Mouse (Mus musculus): ENCODE results near the gene Cckar. TPM values are rescaled to one million over a fixed set of nuclear protein-coding genes. Genes with fewer than 3 reads are reported as not detected.
"Not testable (repeated sequence)": the region's sequence is repeated elsewhere in the genome, so short reads cannot be mapped to it uniquely, and the experiment has no call there.

The Cckar gene
- not detected for total RNA-seq (2021)
- long read RNA-seq, experiment 1: 0 reads
- long read RNA-seq, experiment 2: 0 reads

DNA sequence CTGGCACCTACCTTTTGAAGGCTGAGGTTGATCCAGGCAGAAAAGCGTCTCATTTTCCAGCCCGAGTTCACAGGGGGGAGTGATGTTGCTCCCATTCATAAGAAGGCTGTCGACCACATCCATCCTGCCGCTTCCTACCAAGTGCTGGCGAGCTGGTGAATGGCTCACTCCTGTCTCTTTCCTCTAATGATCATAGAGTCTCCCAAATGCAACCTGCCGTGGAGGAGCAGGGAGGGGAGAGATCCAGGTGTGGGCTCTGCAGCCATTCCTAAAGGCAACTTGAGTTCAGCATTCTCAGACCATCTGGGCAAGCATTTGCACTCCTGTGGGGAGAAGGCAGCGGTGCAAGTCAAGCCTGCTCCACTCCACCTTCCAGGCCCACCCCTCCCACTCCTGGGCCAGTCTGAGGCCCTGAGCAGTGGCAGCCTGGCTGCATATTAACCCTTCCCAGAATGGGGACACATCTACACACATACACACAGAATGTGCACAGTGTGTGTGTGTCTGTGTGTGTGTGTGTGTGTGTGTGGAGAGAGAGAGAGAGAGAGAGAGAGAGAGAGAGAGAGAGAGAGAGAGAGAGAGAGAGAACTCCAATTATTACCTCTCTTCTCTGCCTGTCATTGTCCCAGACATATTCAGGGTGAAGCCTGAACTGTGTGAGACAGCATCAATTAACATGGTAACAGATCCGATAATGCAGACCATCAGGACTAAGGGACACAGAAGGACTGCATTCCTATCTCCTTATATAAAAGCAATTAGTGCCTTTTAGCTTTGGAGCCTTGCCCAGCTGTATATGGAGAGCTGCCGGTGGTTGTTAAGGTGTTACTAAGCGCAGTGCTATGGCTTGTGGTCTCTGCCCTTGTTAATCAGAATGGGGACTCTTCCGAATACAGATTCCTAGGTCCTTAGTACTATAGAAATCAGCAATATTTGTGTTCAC lies at the start of gene Cckar:
Gene Cckar, minus strand, starts transcription at position 471 of the 943 bp plus-strand sequence.
- DNase-seq: no peak

DNA sequence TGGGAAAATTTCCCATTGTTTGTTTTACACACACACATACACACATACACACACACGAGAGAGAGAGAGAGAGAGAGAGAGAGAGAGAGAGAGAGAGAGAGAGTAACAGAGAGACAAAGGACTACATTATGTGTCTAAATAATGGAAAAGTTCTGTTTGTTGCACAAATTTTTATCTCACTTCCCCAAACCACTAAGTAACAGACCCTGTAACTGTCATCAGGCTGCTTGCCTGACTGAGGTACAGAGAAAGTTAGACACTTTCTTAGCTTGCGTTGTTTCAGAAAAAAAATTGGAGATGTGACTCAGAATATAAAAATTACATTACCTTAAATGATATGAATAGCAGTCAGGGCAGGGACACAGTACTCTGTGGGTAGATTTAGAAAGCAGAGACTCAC lies 36.6 kb upstream of the Cckar start:
- no peak for DNase-seq

DNA sequence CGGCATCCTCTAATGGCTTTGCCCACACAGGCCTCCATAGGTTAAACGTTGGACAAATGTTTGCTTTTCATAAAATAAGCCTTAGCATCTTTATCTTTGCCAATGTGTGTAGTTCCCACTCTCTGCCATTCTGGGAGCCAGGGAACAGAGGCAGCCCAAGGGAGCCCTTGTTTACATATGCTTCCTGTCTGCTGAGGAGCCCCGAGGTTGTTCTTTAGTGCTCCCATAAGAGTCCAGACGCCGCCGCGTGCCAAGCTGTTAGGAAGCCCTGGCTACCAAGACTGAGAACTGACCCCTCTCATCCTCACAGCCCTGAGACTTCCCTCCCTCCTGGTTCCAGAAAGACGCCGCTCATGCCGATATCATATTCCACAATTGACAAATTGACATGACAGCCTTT lies 25.4 kb upstream of the Cckar start:
- no peak for DNase-seq

DNA sequence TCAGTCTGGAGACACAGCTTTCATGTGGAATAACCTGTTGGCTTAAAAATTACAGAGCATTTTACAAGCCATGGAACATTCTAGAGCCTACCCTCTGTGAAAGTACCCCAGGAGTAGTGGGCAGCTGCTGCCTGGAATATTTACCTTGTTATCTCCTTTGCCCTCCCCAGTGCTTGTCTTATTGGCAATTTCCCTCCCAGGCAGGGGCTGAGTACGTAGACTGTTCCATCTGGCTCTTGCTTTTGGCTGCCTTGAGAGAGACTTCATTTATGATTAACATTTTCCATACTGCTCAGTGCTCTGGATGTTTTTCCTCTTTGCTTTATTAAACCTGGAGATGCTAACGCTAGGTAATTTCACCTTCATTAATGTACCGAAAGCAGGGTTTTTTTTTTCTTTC lies 20.1 kb upstream of the Cckar start:
- DNase-seq: no peak

DNA sequence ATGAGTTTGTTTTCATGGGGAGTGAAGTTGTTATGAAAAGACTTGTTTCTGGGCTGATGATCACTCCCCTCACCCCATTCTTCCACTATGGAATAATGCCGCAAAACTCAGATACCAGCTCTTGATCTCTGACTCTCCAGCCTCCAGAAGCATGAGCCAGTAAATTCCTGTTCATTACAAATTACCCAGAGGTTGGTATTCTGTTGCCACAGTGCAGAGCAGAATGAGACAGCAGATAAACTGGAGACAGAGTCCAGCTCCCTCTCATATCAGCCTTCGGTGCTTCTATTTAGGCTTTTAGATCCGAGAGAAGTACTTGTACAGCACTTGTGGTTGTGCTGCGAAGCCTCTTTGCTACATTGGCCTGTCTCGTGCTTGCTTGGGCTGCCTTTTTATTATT lies 18.5 kb upstream of the Cckar start:
- DNase-seq: no peak

DNA sequence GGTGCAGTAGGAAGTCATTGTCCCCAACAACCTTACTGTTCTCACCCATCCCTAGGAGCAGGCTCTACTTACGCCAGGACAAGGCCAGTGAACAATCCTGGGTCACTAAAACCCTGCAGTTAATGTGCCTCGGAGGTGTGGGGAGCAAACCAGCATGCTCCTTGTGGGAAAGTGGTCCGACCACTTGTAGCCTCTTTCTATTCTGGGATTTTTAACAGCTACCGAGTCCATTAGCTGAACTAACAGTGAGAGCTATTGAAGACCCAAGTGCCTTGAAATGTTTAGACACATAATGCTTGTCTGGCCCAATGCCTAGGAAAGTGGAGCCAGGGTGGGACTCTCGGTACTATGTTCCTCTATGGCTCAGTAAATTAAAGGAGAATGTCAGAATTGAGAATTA lies 9.0 kb upstream of the Cckar start:
- DNase-seq: no peak

DNA sequence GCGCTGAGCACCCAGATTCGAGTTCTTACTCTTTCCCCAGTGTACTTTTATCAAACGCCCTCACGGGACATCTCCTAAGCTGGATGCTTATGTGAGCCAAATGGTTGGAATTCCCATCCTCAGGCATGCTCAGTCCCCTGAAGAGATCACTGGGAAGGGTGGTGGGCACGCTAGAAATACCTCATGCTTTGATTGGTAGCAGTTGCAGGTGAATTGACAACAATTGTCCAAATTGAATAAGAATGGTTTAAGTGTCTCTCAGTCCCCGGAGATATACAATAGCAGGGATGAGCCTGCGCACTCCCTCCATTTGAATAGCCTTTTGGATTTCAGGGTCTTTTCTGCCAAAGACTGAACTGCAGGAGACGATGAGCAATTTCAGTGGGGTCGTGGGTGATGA lies 3.8 kb upstream of the Cckar start:
- DNase-seq: no peak

DNA sequence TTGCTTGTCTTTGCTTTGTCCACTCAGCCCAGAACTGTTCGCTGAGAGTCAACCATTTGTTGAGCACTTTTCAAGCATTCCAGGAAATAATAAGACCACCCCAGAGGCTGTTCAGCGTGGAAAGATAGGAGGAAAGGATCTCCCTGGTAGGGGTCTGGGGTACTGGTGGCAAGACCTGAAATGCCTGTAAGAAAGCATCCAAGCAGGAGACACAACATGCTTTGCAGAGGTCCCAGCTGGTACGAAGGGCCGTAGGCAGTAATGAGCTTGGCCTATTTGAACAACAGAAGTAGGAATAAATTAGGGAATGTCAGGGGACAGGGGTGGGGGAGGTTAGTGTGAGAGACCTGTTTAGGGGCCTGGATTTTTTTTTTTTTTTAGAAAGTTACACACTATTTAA lies 686 bp upstream of the Cckar start:
- no peak for DNase-seq

DNA sequence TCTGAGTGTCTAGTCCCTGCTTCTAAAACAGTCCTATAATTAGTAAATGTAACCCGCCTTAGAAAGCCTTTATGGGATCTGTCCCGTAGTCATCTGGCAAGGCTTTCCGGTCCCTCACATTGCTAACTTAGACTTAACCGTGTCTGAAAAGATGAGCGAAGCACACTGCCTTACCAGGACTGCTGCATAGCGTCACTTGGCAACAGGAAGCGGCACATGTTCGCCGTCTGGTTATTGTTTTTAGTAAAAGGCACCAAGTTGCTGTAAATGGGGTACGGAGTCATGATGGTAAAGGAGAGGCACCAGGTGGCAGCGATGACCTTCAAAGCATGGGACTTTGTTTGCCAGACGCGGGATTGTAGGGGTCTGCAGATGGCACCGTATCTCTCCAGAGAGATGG lies 4.8 kb downstream of the Cckar start:
- no peak for DNase-seq

DNA sequence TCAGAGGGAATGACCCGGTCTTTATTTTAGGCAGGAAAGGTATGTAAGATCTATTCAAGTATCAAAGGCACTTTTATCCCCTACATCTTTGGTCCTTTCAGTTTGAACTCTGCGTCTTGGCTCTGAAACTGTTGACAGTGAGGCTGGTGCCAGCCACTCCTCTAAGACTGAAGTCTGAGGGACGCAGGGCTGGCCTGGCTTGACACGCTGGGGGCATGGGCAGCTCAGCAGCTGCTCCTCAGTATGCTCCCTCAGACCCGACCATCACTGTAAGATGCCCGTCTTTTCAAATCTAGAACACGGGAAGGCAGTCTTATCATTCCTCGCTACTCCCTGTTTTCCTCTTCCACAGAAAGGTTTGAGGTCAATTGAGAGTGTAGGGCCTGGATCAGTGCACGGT lies 9.7 kb downstream of the Cckar start:
- DNase-seq: no peak

DNA sequence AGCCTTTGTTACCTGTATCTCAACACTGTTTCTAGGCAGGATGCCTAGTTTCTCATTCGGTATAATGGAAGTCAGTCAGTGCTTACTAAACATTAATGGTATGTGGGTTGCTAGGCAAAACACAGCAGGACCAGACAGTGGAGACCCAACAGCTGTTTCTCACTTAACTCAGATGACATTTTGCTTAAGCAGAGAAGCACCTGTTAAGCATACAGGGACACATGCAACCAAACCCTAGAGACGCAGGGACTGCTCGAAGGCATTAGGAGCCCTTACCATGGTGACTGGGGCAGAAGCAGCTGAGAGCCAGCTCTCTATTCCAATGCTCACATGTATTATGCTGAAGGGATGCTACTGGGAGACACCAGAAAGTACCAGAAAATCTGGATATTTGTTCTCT lies 10.8 kb downstream of the Cckar start:
- no peak for DNase-seq

DNA sequence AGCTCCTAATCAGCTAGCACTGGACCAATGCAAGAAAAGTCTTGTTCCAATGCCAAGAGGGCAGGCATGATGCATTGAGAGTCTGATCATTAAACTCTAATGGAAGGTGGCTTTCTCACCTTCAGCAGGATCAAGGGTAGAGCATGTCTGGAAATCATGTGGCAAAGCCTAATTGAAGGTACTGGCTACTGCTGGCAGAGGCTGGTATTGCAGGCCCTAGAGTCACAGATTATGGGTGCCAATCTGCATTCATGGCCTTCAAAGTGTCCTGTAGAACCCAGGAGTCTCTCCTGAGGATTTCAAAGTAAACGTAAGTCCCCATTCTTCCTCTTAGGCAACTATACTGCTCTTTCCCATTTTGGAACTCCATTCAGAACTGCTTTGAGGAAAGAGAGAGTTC lies 14.8 kb downstream of the Cckar start:
- no peak for DNase-seq

DNA sequence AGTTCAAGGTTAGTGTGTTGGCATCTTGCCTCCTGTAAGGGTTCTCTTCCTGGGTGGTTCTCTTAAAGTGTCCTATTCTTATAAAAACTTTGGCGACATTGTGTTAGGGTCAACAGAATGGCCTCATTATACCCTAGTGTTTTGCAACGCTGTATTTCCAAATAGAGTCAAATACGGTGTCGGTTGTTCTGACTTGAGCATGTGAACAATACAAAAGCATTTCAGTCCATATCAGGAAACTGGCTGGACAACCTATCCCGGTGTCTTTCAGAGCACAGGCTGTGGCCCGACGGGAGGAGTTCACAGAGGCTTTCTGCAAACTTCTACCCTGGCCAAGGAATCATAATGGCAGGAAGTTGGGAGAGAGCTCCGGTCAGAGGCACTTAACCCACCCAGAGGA lies 15.4 kb downstream of the Cckar start:
- no peak for DNase-seq

DNA sequence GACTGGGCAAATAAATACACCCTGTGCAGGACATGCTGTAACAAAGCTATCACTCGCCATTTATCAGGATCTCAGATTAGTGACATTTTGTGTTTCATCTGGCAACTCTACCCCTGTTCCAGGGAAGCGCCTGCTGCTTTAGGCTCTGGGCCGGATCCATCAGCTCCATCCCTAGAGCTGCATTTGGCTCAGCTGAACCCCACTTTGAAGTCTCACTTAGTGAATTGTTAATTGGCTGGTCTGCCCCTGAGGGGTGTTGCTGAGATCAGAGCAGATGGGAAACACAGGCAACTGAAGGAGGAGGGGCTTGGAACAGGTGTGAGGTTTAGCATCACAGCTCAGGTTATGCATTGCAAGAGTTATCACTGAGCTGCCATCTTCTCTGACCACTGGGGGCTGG lies 15.9 kb downstream of the Cckar start:
- DNase-seq: no peak

DNA sequence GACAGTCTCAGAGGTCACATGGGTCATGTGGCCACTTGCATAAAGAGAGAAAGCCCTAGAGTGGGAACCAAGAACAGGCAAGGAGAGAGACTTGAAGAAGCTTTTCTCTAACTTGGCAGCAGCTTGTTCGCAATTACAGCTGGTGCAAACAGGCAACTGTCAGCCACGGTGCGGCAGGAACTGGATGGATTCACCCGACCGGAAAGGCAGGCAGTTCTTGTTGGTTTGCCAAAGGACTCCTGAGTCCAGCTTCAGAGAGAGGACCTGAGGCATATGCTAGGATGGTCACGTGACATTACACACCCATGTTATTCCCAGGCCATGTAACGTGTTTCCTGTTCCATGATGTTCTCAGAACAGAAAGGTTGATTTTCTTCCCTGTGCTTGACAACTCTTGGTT lies 19.2 kb downstream of the Cckar start:
- no peak for DNase-seq

DNA sequence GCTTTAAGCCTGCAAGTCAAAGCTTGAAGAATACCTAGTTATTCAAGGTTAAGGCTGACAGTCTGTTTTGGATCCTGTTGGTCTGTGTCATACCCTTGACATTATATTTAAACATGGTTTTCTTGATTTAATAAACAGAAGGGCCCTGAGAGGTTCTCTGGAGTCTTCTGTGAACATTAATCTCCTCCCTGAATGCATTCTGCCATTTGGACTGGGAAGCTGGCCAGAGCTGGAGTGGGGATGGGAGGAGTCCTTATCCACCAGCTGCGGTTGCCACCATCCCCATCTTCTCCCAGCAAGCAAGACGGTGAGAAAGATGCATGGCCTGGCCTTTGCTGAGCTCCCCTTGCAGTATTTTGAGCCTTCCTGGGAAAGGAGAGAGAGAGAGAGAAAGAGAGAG lies 21.1 kb downstream of the Cckar start:
- DNase-seq: no peak

DNA sequence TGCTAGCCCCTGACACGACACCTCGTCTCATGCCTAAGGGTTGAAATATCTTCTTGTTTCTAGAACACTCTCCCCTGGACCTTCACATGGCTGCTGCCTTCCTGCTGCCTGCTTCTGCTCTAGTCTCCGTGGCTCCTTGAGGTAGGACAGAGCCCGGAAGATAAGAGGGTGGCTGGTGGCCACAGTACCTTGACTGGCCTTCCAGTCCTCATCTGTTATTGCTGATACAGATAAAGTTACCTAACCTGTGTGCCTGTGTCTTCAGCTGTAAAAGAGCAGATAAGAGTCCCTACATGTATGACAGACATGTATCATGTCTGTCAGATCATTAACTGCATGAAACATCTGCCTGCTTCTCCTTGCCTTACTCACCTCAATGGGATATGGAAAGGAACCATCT lies 21.9 kb downstream of the Cckar start:
- no peak for DNase-seq

DNA sequence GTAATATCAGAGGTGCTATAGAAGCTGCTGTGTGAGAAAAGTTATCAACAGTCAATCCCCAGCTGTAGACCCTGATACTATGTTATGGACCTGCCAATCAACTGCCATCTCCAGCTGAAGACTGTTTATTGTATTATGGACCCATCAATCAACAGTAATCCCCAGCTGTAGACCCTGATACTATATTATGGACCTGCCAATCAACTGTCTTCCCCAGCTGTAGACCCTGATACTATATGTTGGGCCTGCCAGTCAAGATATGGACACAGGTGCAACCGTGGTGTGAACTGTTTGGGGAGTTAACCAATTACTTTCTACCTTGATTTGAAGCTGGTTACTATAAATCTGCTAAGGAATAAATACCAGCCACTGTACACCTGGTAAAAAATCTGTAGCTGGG lies 23.1 kb downstream of the Cckar start:
- no peak for DNase-seq

DNA sequence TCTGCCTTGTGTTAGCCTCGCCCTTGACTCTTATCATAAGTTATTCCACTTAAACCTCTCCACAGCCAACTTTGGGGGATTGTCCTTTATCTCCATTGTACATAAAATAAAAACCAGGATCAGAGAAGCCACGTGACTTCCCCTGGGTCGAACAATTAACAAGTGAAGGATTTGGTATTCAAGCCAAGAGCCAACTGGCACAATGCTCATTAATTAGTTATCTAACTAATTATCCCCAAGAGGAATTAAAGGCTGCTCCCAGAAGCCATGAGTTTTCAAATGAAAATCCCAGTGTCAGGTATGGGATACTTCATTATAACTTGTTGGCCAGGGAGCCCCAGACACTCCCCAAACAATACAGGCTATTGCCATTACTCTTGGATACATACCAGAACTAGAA lies 23.6 kb downstream of the Cckar start:
- DNase-seq: no peak

DNA sequence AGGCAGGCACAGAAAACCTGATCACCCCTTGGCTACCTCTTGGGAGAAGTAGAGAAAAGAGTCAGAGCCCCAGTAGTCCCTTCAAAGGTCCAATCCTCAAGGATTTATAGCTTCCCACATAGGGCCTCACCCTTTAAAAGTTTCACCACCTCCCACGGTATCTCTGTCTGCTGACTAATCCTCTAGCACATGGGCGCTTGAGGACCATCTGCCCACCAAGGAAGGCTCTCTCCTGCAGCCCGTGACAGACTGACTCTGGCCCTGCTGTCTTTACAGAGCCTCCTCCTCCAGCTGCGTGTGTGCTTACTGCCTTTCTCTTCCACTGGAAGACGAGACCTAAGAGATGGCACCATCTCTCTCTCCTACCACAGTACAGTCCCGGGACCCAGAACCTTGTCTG lies 27.9 kb downstream of the Cckar start:
- no peak for DNase-seq

DNA sequence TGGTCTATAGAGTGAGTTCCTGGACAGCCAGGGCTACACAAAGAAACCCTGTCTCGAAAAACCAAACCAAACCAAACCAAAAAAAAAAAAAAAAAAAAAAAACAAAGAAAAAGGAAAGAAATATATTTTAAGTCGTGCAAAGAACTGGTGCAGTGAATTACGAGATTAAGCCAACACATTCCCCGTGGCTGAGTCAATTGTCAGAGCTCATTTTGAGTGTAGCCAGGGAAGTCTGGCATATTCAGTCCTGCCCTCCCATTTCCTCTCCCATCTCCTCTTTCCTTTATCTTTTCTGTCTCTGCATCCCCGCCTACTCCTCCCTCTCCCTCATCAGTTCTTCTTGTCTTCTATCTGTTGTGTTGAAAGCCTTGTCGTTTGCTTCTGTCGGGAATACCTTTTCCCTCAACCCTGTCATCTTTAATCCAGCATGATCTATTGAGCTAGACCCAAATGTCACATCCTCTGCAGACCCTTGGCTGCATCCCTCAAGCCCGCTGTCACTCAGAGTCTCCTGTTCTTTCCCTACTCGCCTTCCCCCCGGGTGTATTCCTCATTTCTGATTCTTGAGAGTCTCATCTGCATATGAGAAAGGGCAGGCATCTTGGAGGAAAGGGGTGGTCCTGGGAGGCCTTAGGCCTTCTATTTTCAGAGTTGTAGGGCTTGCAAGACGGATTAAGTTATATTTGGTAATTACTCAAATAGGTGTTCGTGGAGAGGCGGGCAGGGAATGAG lies 29.3 kb downstream of the Cckar start:
- no peak for DNase-seq

DNA sequence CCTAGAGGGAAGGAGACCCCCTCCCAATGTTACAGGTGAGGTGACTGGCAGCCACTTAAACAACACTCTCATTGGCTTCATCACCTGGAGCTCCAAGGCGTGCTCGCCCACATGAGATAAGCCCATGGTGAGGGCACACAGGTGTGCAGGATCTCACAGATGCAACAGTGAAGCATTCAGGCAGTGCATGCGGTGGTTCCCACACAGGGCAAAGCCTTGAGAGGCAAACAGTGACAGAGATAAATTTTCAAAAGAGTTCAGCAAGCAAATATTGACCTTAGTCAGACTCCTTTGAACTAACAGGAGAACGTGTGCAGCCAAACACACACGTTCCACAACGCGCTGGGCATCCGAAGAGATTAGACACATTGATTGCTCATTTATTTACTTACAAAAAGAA lies 30.8 kb downstream of the Cckar start:
- DNase-seq: no peak

DNA sequence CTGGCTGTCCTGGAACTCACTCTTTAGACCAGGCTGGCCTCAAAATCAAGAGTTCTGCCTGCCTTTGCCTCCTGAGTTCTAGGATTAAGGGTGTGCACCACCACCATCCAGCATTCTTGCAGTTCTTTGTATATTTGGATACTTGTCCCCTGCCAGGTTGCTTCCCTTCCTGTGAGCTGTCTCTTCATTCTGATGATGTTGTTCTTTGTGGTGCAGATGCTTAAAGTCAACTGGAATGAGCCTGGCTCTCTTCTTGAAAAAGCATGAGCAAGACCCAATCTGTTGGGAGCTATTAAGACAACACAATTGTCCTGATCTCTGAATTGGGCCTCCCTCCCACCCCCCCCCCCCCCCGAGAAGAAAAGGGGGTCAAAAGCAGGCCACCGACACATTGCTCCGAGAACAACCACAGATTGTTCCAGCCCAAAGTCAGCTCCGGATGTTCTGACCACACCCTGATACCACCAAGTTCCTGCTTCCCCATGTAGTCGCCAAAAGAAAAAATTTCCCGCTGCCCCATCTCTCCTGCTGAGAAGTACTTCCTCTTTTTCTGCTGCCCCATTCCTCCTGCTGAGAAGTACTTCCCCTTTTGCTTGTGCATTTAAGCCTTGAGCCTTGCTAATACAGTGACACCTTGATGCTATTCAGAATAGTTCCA lies 33.9 kb downstream of the Cckar start:
- DNase-seq: not testable (repeated sequence)
